Mouse (Mus musculus) intestine, embryonic 16.5 days (tissue): Measurements from ENCODE around the gene Gna11. TPM values are rescaled to one million over a fixed set of nuclear protein-coding genes. Genes with fewer than 3 reads are reported as not detected.

Experiments used
- ATAC-seq: fragments of 200-750 bp; cut with Nextera tagmentation; 2 replicates; pipeline ENCODE4 v1.8.0; 2017; ENCODE audit warnings: moderate TSS enrichment, moderate library complexity
- H3K27ac ChIP-seq: fragments of 300-500 bp; sonication (generic); 2 replicates; pipeline ENCODE4 v1.5.1; 2014; ENCODE audit warnings: mild to moderate bottlenecking, low read length
- H3K27me3 ChIP-seq: fragments of 300-500 bp; sonication (generic); replicated peaks from 2 replicates; pipeline ENCODE4 v1.6.1; 2014; ENCODE audit warnings: low read length, control low read depth, mixed read lengths; ENCODE audit not compliant: control insufficient read depth, insufficient read depth
- H3K36me3 ChIP-seq: fragments of 300-500 bp; sonication (generic); 2 replicates; pipeline ENCODE4 v1.6.1; 2014; ENCODE audit warnings: low read length, control low read depth; ENCODE audit not compliant: control insufficient read depth, insufficient read depth
- H3K4me1 ChIP-seq: fragments of 300-500 bp; sonication (generic); 2 replicates; pipeline ENCODE4 v1.6.1; 2014; ENCODE audit warnings: low read length, control low read depth, mixed read lengths; ENCODE audit not compliant: control insufficient read depth, insufficient read depth
- H3K4me2 ChIP-seq: fragments of 300-500 bp; sonication (generic); 2 replicates; pipeline ENCODE4 v1.6.1; 2014; ENCODE audit warnings: low read depth, low read length, control low read depth
- H3K4me3 ChIP-seq: fragments of 300-500 bp; sonication (generic); 2 replicates; pipeline ENCODE4 v1.5.1; 2014; ENCODE audit warnings: mild to moderate bottlenecking, low read length
- H3K9ac ChIP-seq: fragments of 300-500 bp; sonication (generic); 2 replicates; pipeline ENCODE4 v1.6.1; 2014; ENCODE audit warnings: low read depth, low read length
- H3K9me3 ChIP-seq: fragments of 300-500 bp; sonication (generic); 2 replicates; pipeline ENCODE4 v1.6.1; 2016; ENCODE audit warnings: low read length, control low read depth; ENCODE audit not compliant: control insufficient read depth
- WGBS: fragments of 180-500 bp; shearing (Covaris S2); extraction: QIAGEN DNeasy Blood & Tissue Kit; methylation state at CpG from one replicate; pipeline ENCODE4 v1.1.7; 2014; 5-methylcytosine and 5-hydroxymethylcytosine counted together
- polyA plus RNA-seq: library from polyadenylated mRNA; unstranded; fragments of >200 nt; fragmentation: Nextera tagmentation; extraction: Ambion mirVana; gene quantifications from 2 replicates; pipeline ENCODE4 v1.2.1, GENCODE M21; 2015

Gna11 gene
- polyA plus RNA-seq, 1 experiment from 2014 or later: 296 TPM

DNA sequence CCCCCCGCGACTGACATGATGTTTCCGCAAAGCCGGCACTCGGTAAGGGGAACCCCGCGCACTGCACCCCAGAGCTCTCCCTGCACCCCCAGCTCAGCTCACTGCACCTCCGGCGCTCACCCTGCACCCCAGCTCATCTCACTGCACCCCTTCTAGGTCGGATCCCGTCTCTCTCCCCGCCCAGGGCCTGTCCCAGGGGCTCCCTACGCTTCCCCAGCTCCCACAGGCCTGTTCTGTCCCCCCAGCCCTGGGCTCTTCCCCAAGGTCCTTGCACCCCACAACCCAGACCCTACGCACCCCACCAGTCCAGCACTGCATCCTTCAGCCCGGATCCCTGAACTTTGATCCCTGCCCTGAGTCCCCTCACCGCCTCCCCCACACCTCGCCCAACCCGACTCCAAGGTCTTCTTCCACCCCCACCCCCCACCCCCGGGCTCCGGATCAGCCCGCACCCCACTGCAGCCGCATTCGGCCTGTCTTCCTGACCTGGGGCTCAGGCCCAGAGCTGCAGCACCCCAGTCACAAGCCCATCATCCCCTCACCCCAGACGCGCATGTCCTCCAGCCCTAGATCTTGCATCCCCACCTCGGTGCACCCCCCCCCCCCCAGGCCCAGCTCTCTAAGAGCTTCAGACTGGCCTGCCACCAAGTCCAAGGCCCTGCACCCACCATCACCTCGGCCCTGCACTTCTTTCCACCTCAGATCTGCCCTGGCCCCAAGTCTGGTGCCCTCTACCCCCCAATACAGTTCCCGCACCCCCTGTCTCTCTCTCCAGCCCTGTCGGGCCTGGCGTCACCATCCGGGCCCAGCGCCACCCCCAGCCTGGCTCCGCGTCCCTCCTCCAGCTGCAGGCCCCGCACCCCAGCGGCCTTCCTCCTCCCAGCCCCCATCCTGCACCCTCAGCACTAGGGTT lies 14.9 kb upstream of the Gna11 start:
- peak overlapping the region; percentile 88 for H3K4me2 ChIP-seq
- peaks cover 5% of the 10 kb centered on the region; the same call in 1 of the 2 replicates for H3K36me3 ChIP-seq
- peak overlapping the region; percentile 90 for H3K4me3 ChIP-seq
- no peaks in the 10 kb centered on the region for H3K27me3 ChIP-seq
- H3K4me1 ChIP-seq: peaks cover 45% of the 10 kb centered on the region
- peak; percentile 47 for ATAC-seq
- H3K9ac ChIP-seq: peak overlapping the region; percentile 98
- H3K9me3 ChIP-seq: peaks cover 3% of the 10 kb centered on the region; the same call in 1 of the 2 replicates
- H3K27ac ChIP-seq: peak overlapping the region; percentile 97
- 2% methylated on average over 34 of the region's 36 CpGs for WGBS

DNA sequence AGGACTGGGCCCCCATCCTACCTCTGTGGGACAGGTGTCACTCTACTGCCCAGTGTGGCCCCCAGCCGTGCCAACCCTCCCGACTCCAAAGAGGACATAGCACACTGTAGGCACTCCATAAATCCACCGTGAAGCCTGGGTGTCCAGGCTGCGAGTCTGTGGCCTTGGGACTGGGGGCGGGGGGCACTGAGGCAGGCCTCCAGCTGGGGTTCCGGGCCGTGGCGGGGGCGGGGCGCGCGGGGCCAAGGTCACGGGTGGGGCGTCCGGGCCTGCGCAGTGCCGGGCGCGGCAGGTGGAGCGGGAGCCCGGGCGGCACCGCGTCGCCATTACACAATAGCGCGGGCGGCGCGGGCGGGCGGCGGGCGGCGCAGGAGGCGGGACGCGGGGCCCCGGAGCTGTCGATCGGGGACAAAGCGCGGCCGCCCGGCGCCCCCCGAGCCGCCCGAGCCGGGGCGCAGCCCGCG lies 14.2 kb upstream of the Gna11 start, which contains the start of gene Aes:
Gene Aes, plus strand, starts transcription at position 326 of the 464 bp plus-strand sequence.
- peak; percentile 75 for ATAC-seq
- WGBS: 3% methylated on average over 11 of the region's 53 CpGs
- Histone ChIP-seq H3K4me3 (peak within 1 kb of the TSS; percentile 90), H3K27me3 (no peaks in the 10 kb centered on the region), H3K4me2 (peak within 1 kb of the TSS; percentile 88), H3K27ac (peak within 1 kb of the TSS; percentile 97), H3K9ac (peak within 1 kb of the TSS; percentile 98), H3K36me3 (0 out of 2 replicates have a peak, but pooled peaks cover 3% of the 10 kb centered on the region), H3K9me3 (peaks cover 3% of the 10 kb centered on the region; the same call in 1 of the 2 replicates), H3K4me1 (peaks cover 38% of the 10 kb centered on the region)

DNA sequence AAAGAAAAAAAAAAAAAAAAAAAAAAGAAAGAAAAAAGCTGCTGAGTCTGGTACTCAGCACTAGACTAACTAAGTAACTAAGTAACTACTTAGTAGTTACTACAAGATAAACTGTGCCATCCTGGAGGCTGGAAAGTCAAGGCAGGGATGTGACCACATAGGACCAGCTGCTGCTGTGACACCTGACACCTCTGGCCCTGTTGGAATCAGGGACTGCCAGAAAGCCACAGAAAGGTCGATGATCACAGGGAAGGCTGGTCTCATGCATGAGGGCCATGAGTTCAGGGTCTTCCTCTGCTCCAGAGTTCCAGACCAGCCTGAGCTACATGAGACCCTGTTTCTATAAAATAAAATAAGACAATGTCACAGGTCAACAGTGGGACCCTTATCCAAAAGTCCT lies 12.5 kb upstream of the Gna11 start:
- Histone ChIP-seq H3K9me3 (peaks cover 3% of the 10 kb centered on the region; the same call in 1 of the 2 replicates), H3K36me3 (no peaks in the 10 kb centered on the region), H3K4me1 (peaks cover 22% of the 10 kb centered on the region), H3K27me3 (no peaks in the 10 kb centered on the region), H3K27ac (no peak overlapping the region), H3K9ac (no peak overlapping the region), H3K4me2 (no peak overlapping the region), H3K4me3 (no peak overlapping the region)
- WGBS: 32% methylated on average over 1 of the region's 1 CpGs
- ATAC-seq: no peak

- Histone ChIP-seq H3K4me3 (no peak overlapping the region), H3K27me3 (no peaks in the 10 kb centered on the region), H3K27ac (no peak overlapping the region), H3K36me3 (no peaks in the 10 kb centered on the region), H3K9me3 (peaks cover 3% of the 10 kb centered on the region; the same call in 1 of the 2 replicates), H3K4me1 (peaks cover 20% of the 10 kb centered on the region), H3K9ac (no peak overlapping the region), H3K4me2 (no peak overlapping the region)
- no peak for ATAC-seq
- 68% methylated on average over 3 of the region's 3 CpGs for WGBS
Observed at GRCm38 (mm10) chr10:81556282-81556681, 11.3 kb upstream of the Gna11 start.

GRCm38 (mm10) chr10:81553807-81554755 lies 9.1 kb upstream of the Gna11 start:
- Histone ChIP-seq H3K4me3 (no peak overlapping the region), H3K36me3 (no peaks in the 10 kb centered on the region), H3K4me2 (no peak overlapping the region), H3K27ac (no peak overlapping the region), H3K4me1 (peaks cover 23% of the 10 kb centered on the region), H3K27me3 (no peaks in the 10 kb centered on the region), H3K9ac (no peak overlapping the region), H3K9me3 (peaks cover 3% of the 10 kb centered on the region; the same call in 1 of the 2 replicates)
- ATAC-seq: no peak
- 75% methylated on average over 6 of the region's 6 CpGs for WGBS

DNA sequence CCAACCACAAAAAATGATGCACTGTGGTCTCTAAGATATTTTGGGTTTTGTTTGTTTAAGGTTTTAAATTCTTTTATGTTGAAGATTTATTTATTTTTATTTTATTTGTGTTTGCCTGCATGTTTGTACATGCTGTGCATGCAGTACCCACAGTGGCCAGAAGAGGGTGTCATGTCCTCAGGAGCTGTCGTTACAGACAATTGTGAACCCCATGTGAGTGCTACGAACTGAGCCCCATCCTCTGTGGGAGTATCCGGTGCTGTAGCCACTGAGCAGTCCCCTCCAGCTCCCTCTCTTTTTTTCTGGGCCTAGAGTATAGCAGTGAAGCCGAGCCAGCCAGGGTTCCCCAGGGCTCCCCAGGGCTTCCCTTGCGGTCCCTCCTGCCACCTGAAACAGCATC lies 8.2 kb upstream of the Gna11 start:
- 93% methylated on average over 5 of the region's 5 CpGs for WGBS

DNA sequence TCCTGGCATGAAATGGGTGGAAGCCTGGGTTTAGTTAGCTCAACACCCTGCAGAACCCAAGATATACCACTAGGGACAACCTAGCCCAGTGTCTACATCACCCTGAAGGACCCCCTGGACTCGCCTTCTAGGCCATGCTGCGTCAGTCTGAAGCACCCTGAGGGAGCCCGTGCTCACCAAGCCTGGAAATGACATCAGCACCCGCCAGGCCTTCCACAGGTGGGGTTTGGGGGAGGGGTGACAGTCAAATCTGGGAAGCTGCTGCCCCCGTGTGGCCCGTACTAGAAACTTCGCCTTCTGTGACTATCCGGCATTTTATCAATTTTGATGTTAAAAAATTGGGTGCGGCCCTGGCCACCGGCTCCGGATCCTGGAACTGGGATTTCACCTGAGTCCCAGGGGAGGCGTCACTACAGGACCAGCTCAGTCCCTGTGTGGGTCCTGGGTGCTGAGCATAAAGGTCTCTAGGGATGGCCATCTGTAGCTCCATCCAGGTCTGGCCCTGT lies 6.7 kb upstream of the Gna11 start:
- peak; percentile 80 for ATAC-seq
- Histone ChIP-seq H3K36me3 (no peaks in the 10 kb centered on the region), H3K9me3 (peaks cover 3% of the 10 kb centered on the region; the same call in 1 of the 2 replicates), H3K4me1 (peaks cover 21% of the 10 kb centered on the region), H3K27ac (peak overlapping the region; percentile 83), H3K27me3 (no peaks in the 10 kb centered on the region), H3K4me3 (no peak overlapping the region), H3K9ac (peak overlapping the region; percentile 60), H3K4me2 (no peak overlapping the region)
- WGBS: 3% methylated on average over 12 of the region's 12 CpGs

More for the DNA sequence above, 8.2 kb upstream of the Gna11 start:
- no peaks in the 10 kb centered on the region for H3K36me3 ChIP-seq
- H3K27ac ChIP-seq: no peak overlapping the region
- H3K4me2 ChIP-seq: no peak overlapping the region
- no peak overlapping the region for H3K4me3 ChIP-seq
- ATAC-seq: no peak
- peaks cover 19% of the 10 kb centered on the region for H3K4me1 ChIP-seq
- no peak overlapping the region for H3K9ac ChIP-seq
- peaks cover 3% of the 10 kb centered on the region; the same call in 1 of the 2 replicates for H3K9me3 ChIP-seq
- H3K27me3 ChIP-seq: no peaks in the 10 kb centered on the region

DNA sequence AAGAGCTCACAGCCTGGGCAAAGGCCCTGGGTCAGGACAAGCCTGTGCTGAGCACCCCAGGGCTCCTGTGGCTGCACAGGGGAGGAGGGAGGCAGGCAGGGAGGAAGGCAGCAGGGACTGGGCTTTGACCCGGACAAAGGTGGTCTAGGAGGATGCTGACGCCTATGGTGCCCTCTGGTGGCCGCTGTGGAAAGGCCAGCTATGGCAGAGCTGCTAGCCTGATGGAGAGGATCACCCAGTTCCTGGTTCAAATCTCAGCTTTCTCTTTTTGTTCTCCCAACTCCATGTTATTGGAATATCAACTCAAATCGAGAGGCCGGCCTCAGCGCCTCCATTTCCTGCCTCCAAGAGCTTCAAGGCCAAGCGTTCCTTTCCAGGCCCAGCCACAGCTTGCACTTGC lies 5.3 kb upstream of the Gna11 start:
- H3K27ac ChIP-seq: peak overlapping the region; percentile 92
- H3K36me3 ChIP-seq: no peaks in the 10 kb centered on the region
- no peaks in the 10 kb centered on the region for H3K9me3 ChIP-seq
- WGBS: 17% methylated on average over 7 of the region's 7 CpGs
- no peak overlapping the region for H3K4me3 ChIP-seq
- no peak for ATAC-seq
- H3K4me1 ChIP-seq: peaks cover 21% of the 10 kb centered on the region
- no peaks in the 10 kb centered on the region for H3K27me3 ChIP-seq
- no peak overlapping the region for H3K4me2 ChIP-seq
- H3K9ac ChIP-seq: peak overlapping the region; percentile 33; the same call in 1 of the 2 replicates
